Mouse (Mus musculus): ENCODE results near the gene Lgr6. TPM values are rescaled to one million over a fixed set of nuclear protein-coding genes. Genes with fewer than 3 reads are reported as not detected.
A peak's percentile ranks its signal among the peaks of the same experiment; 100 is the strongest.

Lgr6 gene
- polyA plus RNA-seq, 1 experiment: 1.3 TPM

DNA sequence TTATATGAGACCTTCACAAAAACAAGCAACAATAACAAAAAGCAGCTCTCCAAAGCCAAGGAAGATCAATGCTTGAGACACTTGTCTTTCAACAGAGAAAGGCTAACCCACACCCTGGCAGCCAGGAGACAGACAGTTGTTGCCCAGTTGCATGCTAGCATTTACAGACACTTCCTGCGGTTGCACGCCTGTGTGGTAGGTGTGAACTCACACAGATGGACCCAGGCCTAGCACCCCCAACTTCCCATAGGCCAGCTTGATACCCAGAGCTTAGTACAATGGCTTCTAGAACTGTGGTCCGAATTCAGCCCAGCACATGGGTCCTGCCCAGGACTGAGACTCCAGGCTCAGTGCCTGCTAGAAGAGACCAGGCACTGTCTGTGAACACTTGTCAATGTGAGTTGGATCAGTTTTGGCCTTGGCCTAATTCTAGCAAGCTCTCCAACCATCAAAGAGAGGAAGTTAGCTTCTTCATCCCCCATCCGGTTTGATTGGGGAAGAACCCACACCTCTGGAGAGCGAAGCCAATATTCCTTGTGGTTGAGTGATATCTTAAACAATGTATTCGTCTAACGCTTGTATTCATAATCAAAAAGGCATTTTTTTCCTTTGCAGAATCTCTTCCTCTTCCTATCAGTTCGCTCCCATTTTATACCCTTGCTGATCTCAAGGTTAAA is 30.2 kb upstream of the Lgr6 start:
- WGBS: 26% methylated on average over 8 of the region's 8 CpGs
- H3K36me3 ChIP-seq (ENCODE audit: control insufficient read depth, insufficient read depth, low read length): peaks cover 51% of the 10 kb centered on the region
- H3K27me3 ChIP-seq (ENCODE audit: control insufficient read depth, insufficient read depth, low read length): no peaks in the 10 kb centered on the region
- H3K27ac ChIP-seq (ENCODE audit: control insufficient read depth, insufficient read depth, low read length): peak overlapping the region; percentile 55
- DNase-seq: peak; percentile 31
- TF ChIP-seq CTCF (IDR thresholded peaks at IDR 0.05; ENCODE audit: borderline replicate concordance, control insufficient read depth, extremely low read depth, insufficient read depth, low read length, poor library complexity): no peak
- no peak for TF ChIP-seq POLR2A (IDR thresholded peaks at IDR 0.05; ENCODE audit: control insufficient read depth, extremely low read depth, insufficient read depth, low read length, poor library complexity)
- peaks cover 40% of the 10 kb centered on the region for H3K4me1 ChIP-seq (replicated peaks; ENCODE audit: control insufficient read depth, insufficient read depth, low read length)
- H3K4me3 ChIP-seq (ENCODE audit: control insufficient read depth, insufficient read depth, low read length): peak overlapping the region; percentile 14

DNA sequence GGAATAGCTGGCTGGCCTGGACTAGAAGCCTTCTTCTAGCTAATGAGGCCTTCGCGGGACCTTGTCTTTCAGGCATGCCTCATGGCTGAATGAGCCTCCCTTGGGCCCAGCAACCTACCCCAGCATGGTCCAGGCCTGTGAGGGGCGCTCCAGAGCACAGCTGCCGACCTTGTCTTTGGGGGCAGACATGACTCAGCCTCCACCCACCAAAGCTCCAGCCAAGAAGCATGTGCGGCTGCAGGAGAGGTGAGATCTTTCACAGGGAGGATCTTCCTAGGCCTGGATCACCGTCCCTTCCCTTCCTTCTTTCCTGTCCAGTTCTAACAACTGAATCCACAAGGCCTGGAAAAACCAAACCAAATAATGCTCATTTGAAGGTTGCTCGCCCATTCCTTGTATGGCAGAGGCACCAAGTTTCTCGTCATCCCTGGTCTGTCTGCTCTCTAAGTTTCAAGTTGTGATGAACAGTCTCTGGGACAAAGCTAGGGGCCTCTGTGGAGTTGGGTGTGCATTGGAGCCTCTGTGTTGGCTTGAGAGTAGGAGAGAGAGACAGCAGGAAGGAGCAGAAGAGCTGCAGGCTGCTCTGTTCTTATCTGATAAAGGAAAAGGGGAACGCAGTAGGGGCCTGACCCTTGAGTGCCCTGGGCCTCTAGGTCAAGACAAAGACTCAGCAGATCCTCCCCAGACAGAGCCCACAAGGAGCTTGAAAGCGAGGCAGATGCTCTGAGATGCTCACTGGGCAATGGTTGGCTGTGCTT is 28.8 kb upstream of the Lgr6 start:
- Histone ChIP-seq H3K4me1 (replicated peaks; ENCODE audit: control insufficient read depth, insufficient read depth, low read length) (peaks cover 54% of the 10 kb centered on the region), H3K4me3 (ENCODE audit: control insufficient read depth, insufficient read depth, low read length) (peak overlapping the region; percentile 65), H3K27me3 (ENCODE audit: control insufficient read depth, insufficient read depth, low read length) (no peaks in the 10 kb centered on the region)

DNA sequence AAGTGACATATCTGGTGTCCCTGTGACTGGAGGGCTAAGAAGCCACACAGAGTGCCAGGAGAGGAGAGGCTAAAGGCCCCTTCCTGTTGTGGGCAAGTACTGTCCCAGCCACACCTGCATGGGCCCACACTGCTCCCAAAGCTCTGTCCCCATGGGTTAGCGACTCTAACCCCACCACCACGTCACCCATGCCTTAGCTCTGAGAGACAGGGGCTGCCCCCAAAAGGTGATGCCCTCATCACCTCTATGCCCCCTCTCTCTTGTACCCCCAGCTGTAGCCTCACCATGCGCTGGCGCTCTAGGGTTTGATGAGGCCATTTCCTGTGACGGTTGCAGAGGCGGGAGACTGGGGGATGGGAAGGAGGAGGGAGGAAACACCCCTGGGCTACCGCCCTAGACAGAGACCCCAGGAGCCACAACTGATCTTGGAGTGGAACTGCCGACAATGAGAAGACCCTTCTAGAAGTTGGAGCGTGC is 27.9 kb upstream of the Lgr6 start:
- peak overlapping the region; percentile 94 for H3K27ac ChIP-seq (ENCODE audit: control insufficient read depth, insufficient read depth, low read length)
- peak; percentile 90 for DNase-seq
- 6% methylated on average over 9 of the region's 9 CpGs for WGBS

More for the DNA sequence above, 28.8 kb upstream of the Lgr6 start:
- TF ChIP-seq CTCF (IDR thresholded peaks at IDR 0.05; ENCODE audit: borderline replicate concordance, control insufficient read depth, extremely low read depth, insufficient read depth, low read length, poor library complexity) (peak; percentile 68; the same call in 1 of the 2 replicates), POLR2A (IDR thresholded peaks at IDR 0.05; ENCODE audit: control insufficient read depth, extremely low read depth, insufficient read depth, low read length, poor library complexity) (no peak)
- peaks cover 37% of the 10 kb centered on the region for H3K36me3 ChIP-seq (ENCODE audit: control insufficient read depth, insufficient read depth, low read length)
- peak overlapping the region; percentile 94 for H3K27ac ChIP-seq (ENCODE audit: control insufficient read depth, insufficient read depth, low read length)
- 10% methylated on average over 10 of the region's 10 CpGs for WGBS
- peak; percentile 76 for DNase-seq

DNA sequence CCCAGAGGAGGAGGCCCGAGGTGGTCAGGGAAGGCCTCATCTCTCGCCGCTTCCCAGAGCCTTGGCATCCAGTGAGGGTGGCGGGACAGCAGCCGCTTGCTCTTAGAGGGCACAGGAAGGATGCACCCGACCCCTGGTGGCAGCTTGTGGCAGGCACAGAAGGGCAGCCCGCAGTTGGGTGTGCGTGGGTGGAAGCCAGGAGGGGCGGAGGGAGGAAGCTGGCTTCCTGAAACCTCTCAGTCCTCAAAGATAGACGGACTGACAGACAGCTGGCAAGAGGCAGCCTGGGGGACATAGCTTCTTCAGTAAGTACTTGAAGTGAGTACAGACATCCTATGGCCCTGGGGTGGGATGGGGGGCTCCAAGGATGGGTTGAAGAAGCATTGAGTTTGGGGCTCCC is 27.4 kb upstream of the Lgr6 start, which contains the start of gene Ptpn7:
Gene Ptpn7 (plus strand): TSS at position 228 of the 400 bp plus-strand sequence.
- Histone ChIP-seq H3K27me3 (ENCODE audit: control insufficient read depth, insufficient read depth, low read length) (no peaks in the 10 kb centered on the region), H3K4me3 (ENCODE audit: control insufficient read depth, insufficient read depth, low read length) (peak within 1 kb of the TSS; percentile 65), H3K4me1 (replicated peaks; ENCODE audit: control insufficient read depth, insufficient read depth, low read length) (peaks cover 67% of the 10 kb centered on the region), H3K27ac (ENCODE audit: control insufficient read depth, insufficient read depth, low read length) (peak within 1 kb of the TSS; percentile 94), H3K36me3 (ENCODE audit: control insufficient read depth, insufficient read depth, low read length) (peaks cover 27% of the 10 kb centered on the region)
- under 1% methylated on average over 10 of the region's 10 CpGs for WGBS
- peak; percentile 97 for DNase-seq
- TF ChIP-seq CTCF (IDR thresholded peaks at IDR 0.05; ENCODE audit: borderline replicate concordance, control insufficient read depth, extremely low read depth, insufficient read depth, low read length, poor library complexity): peak; percentile 91
- peak; percentile 63; the same call in 1 of the 2 replicates for TF ChIP-seq POLR2A (IDR thresholded peaks at IDR 0.05; ENCODE audit: control insufficient read depth, extremely low read depth, insufficient read depth, low read length, poor library complexity)

More for the DNA sequence above, 27.9 kb upstream of the Lgr6 start:
- Histone ChIP-seq H3K27me3 (ENCODE audit: control insufficient read depth, insufficient read depth, low read length) (no peaks in the 10 kb centered on the region), H3K36me3 (ENCODE audit: control insufficient read depth, insufficient read depth, low read length) (peaks cover 29% of the 10 kb centered on the region), H3K4me1 (replicated peaks; ENCODE audit: control insufficient read depth, insufficient read depth, low read length) (peaks cover 63% of the 10 kb centered on the region), H3K4me3 (ENCODE audit: control insufficient read depth, insufficient read depth, low read length) (peak overlapping the region; percentile 65)
- TF ChIP-seq POLR2A (IDR thresholded peaks at IDR 0.05; ENCODE audit: control insufficient read depth, extremely low read depth, insufficient read depth, low read length, poor library complexity) (0 out of 2 replicates have a peak, but pooled peaks have one; percentile 21), CTCF (IDR thresholded peaks at IDR 0.05; ENCODE audit: borderline replicate concordance, control insufficient read depth, extremely low read depth, insufficient read depth, low read length, poor library complexity) (no peak)

DNA sequence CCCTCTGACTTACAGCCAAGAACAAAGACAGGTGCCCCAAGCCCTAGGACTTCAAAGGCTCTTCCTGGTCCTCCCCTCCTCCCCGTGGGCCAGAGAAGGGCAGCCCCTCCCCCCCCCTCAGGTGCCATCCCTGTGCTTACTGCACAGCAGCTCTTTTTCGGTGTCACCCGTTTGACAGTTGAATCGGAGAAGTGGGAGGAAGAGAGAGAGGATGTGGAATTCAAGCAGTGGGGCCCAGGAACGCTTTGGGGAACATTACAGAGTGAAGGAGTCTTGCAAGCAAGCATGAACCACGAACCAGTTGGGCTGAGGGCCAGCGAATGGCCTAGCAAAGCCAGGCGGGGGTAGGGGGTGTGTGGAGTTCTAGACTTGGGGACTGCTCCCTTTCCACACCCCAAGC is 26.5 kb upstream of the Lgr6 start:
- H3K27ac ChIP-seq (ENCODE audit: control insufficient read depth, insufficient read depth, low read length): peak overlapping the region; percentile 92
- peak overlapping the region; percentile 18 for H3K4me3 ChIP-seq (ENCODE audit: control insufficient read depth, insufficient read depth, low read length)
- no peaks in the 10 kb centered on the region for H3K27me3 ChIP-seq (ENCODE audit: control insufficient read depth, insufficient read depth, low read length)
- no peak for TF ChIP-seq CTCF (IDR thresholded peaks at IDR 0.05; ENCODE audit: borderline replicate concordance, control insufficient read depth, extremely low read depth, insufficient read depth, low read length, poor library complexity)
- peak; percentile 57 for DNase-seq
- peaks cover 72% of the 10 kb centered on the region for H3K4me1 ChIP-seq (replicated peaks; ENCODE audit: control insufficient read depth, insufficient read depth, low read length)
- H3K36me3 ChIP-seq (ENCODE audit: control insufficient read depth, insufficient read depth, low read length): peaks cover 18% of the 10 kb centered on the region
- 3% methylated on average over 8 of the region's 8 CpGs for WGBS

DNA sequence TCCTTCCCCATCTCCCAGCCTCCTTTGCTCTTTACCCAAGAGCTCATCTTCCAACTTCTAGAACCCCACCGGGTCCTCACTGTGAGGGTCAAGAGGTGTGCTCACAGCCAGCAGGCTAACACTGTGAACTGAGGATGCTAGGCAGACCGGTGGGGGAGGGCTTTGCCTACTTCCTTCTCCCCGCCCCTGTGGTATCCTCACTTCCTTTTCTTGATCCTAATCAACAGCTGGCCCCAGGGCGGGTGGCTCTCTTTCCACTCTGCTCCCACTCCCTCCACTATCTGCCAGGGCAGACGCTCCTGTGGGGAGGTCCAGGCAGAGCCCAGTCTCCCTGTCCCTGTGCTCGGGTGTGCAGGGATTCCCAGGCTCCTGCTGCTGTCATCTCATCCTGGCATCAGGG is 26.0 kb upstream of the Lgr6 start:
- H3K4me1 ChIP-seq (replicated peaks; ENCODE audit: control insufficient read depth, insufficient read depth, low read length): peaks cover 72% of the 10 kb centered on the region
- peaks cover 14% of the 10 kb centered on the region for H3K36me3 ChIP-seq (ENCODE audit: control insufficient read depth, insufficient read depth, low read length)
- H3K4me3 ChIP-seq (ENCODE audit: control insufficient read depth, insufficient read depth, low read length): peak overlapping the region; percentile 18
- no peaks in the 10 kb centered on the region for H3K27me3 ChIP-seq (ENCODE audit: control insufficient read depth, insufficient read depth, low read length)
- H3K27ac ChIP-seq (ENCODE audit: control insufficient read depth, insufficient read depth, low read length): peak overlapping the region; percentile 92
- TF ChIP-seq POLR2A (IDR thresholded peaks at IDR 0.05; ENCODE audit: control insufficient read depth, extremely low read depth, insufficient read depth, low read length, poor library complexity) (no peak), CTCF (IDR thresholded peaks at IDR 0.05; ENCODE audit: borderline replicate concordance, control insufficient read depth, extremely low read depth, insufficient read depth, low read length, poor library complexity) (no peak)
- peak; percentile 80 for DNase-seq
- under 1% methylated on average over 6 of the region's 6 CpGs for WGBS

Measured in thymus, adult 2 months (tissue).